Mouse (Mus musculus) kidney, adult 2 months (tissue): ENCODE results near the gene Bri3bp. TPM values are rescaled to one million over a fixed set of nuclear protein-coding genes. Genes with fewer than 3 reads are reported as not detected.

Experiments
- DNase-seq: peaks from one replicate; pipeline ENCODE4 v3.0.0; 2021
- H3K27ac ChIP-seq: fragments of 200-500 bp; 2 replicates; pipeline ENCODE4 v1.5.1; 2012; ENCODE audit warnings: low read depth, low read length, control low read depth, inconsistent platforms; ENCODE audit not compliant: insufficient read depth
- H3K27me3 ChIP-seq: fragments of 200-500 bp; replicated peaks from 2 replicates; pipeline ENCODE4 v1.6.1; 2012; ENCODE audit warnings: mild to moderate bottlenecking, moderate library complexity, low read length, inconsistent platforms; ENCODE audit not compliant: control insufficient read depth, insufficient read depth
- H3K36me3 ChIP-seq: fragments of 200-500 bp; 2 replicates; pipeline ENCODE4 v1.6.1; 2012; ENCODE audit warnings: mild to moderate bottlenecking, moderate library complexity, low read length, inconsistent platforms; ENCODE audit not compliant: control insufficient read depth, insufficient read depth
- H3K4me1 ChIP-seq: fragments of 200-500 bp; 2 replicates; pipeline ENCODE4 v1.6.1; 2011; ENCODE audit warnings: low read length; ENCODE audit not compliant: control insufficient read depth, insufficient read depth
- H3K4me3 ChIP-seq: fragments of 200-500 bp; 2 replicates; pipeline ENCODE4 v1.5.1; 2011; ENCODE audit warnings: mild to moderate bottlenecking, low read depth, low read length, control low read depth; ENCODE audit not compliant: insufficient read depth
- CTCF ChIP-seq: fragments of 200-500 bp; conservative IDR thresholded peaks from 2 replicates; pipeline ENCODE4 v1.5.1; 2011; ENCODE audit warnings: low read depth, mild to moderate bottlenecking, control low read depth, low read length, moderate library complexity, mixed read lengths; ENCODE audit not compliant: insufficient read depth, insufficient read length
- POLR2A ChIP-seq: fragments of 200-500 bp; IDR thresholded peaks from one replicate; pipeline ENCODE4 v1.6.1; 2011; ENCODE audit warnings: low read depth, low read length, control low read depth
- WGBS: fragments of 180-500 bp; shearing (Covaris S2); methylation state at CpG from one replicate; pipeline ENCODE4 v1.1.7; 2018; 5-methylcytosine and 5-hydroxymethylcytosine counted together
- polyA plus RNA-seq: library from polyadenylated mRNA; depleted of rRNA; stranded (reverse); fragments of >200 nt; gene quantifications from 2 replicates; pipeline ENCODE4 v1.2.3, GENCODE M21; 2012

Gene Bri3bp
- polyA plus RNA-seq, 1 experiment: 13.0 TPM

DNA sequence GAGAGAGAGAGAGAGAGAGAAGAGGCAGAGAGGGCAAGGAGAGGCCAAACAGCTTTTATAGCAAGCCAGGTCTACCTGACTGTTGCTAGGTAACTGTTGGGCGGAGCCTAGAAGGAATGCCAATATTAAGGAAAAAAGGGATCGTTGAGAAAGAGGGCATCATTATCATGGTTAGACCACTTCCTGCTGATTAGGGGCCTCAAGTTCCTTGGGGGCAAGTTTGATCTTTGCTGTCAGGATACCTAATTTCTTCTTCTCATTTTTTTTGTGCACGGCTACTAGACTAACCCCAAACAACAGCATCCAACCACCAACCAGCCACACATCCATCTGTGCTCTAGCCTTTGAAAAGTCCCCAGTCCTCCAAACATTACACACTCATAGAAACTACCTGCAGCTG, 2.5 kb downstream of the Bri3bp start:
- no peak for DNase-seq
- no peaks in the 10 kb centered on the region for H3K27me3 ChIP-seq
- TF ChIP-seq POLR2A: no peak
- TF ChIP-seq CTCF: no peak
- 83% methylated on average over 3 of the region's 3 CpGs for WGBS
- H3K4me1 ChIP-seq: peaks cover 6% of the 10 kb centered on the region; the same call in 1 of the 2 replicates
- no peak overlapping the region for H3K27ac ChIP-seq
- no peak overlapping the region for H3K4me3 ChIP-seq
- no peaks in the 10 kb centered on the region for H3K36me3 ChIP-seq

GRCm38 (mm10) chr5:125444554-125444953, 3.2 kb downstream of the Bri3bp start:
- H3K4me1 ChIP-seq: peaks cover 6% of the 10 kb centered on the region; the same call in 1 of the 2 replicates
- TF ChIP-seq POLR2A: no peak
- TF ChIP-seq CTCF: no peak
- H3K27me3 ChIP-seq: no peaks in the 10 kb centered on the region
- no peak overlapping the region for H3K4me3 ChIP-seq
- no peaks in the 10 kb centered on the region for H3K36me3 ChIP-seq
- no peak for DNase-seq
- WGBS: 93% methylated on average over 4 of the region's 4 CpGs
- no peak overlapping the region for H3K27ac ChIP-seq

DNA sequence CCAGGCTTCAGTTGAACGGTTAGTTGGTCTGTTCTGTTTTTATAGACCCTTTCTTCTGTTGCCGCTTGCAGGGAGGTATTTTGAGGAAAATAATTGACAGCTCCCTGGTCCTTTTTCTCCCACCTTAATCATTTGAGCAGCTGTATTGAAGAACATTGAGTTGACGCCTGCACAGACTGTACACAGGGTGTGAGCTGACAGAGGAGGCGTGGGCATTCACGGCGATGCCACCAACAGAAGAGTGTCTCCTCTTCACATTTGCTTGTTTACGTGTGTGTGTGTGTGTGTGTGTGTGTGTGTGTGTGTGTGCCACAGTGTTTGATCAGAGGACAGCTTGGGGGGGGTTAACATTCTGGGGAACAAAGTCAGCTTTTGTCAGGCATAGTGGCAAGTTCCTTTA, 5.0 kb downstream of the Bri3bp start:
- no peak overlapping the region for H3K4me3 ChIP-seq
- H3K27me3 ChIP-seq: no peaks in the 10 kb centered on the region
- no peak for DNase-seq
- no peaks in the 10 kb centered on the region for H3K36me3 ChIP-seq
- TF ChIP-seq POLR2A (no peak), CTCF (no peak)
- H3K27ac ChIP-seq: no peak overlapping the region
- WGBS: 74% methylated on average over 7 of the region's 7 CpGs
- peaks cover 6% of the 10 kb centered on the region; the same call in 1 of the 2 replicates for H3K4me1 ChIP-seq

DNA sequence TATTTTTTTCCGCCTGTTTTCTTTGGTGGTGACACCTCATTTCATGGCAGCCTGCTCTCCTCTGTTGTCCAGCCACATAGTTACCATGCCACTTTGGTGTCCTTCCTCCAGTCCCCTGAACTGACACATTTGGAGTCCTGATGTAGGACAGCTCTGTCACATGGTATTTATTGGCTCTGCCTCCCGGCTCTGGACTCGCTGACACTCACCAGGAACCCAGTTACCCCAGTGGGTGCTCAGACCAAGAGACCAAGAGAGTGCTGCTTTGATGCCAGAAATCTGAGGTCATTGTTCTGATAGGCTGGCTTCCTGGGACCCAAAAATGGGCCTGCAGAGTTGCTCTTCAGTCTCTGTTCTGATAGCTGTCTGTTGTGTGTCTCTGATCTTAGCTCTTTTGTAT, 6.7 kb downstream of the Bri3bp start:
- TF ChIP-seq CTCF: no peak
- TF ChIP-seq POLR2A: no peak
- H3K27ac ChIP-seq: no peak overlapping the region

DNA sequence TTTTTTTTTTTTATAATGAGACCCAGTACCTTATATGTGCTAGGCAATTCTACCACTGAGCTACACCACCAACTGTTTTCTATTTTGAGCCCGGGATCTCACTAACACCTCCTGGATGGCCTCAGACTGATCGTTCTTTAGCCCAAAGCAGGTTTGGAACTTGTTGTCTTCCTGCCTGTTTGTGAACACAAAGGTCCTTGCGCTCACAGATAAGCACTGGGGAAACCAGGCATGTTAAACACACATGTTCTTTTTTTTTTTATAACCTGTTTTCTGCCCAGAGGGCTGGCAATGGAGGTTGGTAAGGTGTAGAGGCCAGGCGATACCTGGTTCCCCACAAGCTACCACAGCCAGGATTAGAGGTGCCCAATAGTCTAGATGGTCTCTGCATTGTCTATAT, 7.3 kb downstream of the Bri3bp start:
- WGBS: 87% methylated on average over 4 of the region's 4 CpGs
- DNase-seq: no peak
- no peaks in the 10 kb centered on the region for H3K36me3 ChIP-seq
- TF ChIP-seq CTCF (no peak), POLR2A (no peak)
- H3K4me1 ChIP-seq: no peaks in the 10 kb centered on the region
- H3K27me3 ChIP-seq: no peaks in the 10 kb centered on the region
- no peak overlapping the region for H3K4me3 ChIP-seq
- H3K27ac ChIP-seq: no peak overlapping the region

More for the DNA sequence above, 6.7 kb downstream of the Bri3bp start:
- Histone ChIP-seq H3K4me1 (no peaks in the 10 kb centered on the region), H3K4me3 (no peak overlapping the region), H3K27me3 (no peaks in the 10 kb centered on the region), H3K36me3 (no peaks in the 10 kb centered on the region)
- DNase-seq: no peak
- 76% methylated on average over 3 of the region's 3 CpGs for WGBS

GRCm38 (mm10) chr5:125449306-125449705, 7.9 kb downstream of the Bri3bp start:
- no peak for DNase-seq

GRCm38 (mm10) chr5:125452573-125452972, 11.2 kb downstream of the Bri3bp start:
- WGBS: 90% methylated on average over 9 of the region's 9 CpGs
- DNase-seq: no peak
- Histone ChIP-seq H3K36me3 (no peaks in the 10 kb centered on the region), H3K4me1 (no peaks in the 10 kb centered on the region), H3K27me3 (no peaks in the 10 kb centered on the region), H3K4me3 (no peak overlapping the region), H3K27ac (no peak overlapping the region)
- no peak for TF ChIP-seq POLR2A
- no peak for TF ChIP-seq CTCF

More at GRCm38 (mm10) chr5:125449306-125449705, 7.9 kb downstream of the Bri3bp start:
- H3K4me1 ChIP-seq: no peaks in the 10 kb centered on the region
- no peaks in the 10 kb centered on the region for H3K36me3 ChIP-seq
- H3K27ac ChIP-seq: no peak overlapping the region
- 68% methylated on average over 5 of the region's 5 CpGs for WGBS
- H3K27me3 ChIP-seq: no peaks in the 10 kb centered on the region
- TF ChIP-seq POLR2A (no peak), CTCF (no peak)
- H3K4me3 ChIP-seq: no peak overlapping the region
